Mouse (Mus musculus): Measurements from ENCODE around the gene Hat1.

DNA sequence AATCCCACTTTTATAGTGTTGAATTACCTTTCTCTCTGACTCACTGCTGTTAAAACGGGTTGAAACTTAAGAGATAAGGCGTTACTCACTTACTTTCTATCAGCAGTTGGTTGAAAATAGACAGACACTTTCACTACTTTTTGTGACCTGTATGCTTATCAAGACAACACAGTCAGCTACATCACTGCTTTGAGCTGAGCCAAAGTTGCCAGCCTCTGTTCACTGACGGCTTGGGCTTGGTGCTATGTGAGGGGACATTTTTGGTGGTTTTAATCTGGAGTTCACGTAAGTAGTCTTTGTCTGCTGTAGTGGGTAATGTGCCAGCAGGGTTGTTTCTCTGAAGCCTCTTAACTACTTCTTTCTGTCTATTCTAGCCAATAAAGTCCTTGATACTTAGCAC is 35.8 kb downstream of the Hat1 start:
- TF ChIP-seq ZNF384 (IDR thresholded peaks at IDR 0.05; ENCODE audit: low read depth, low read length) (no peak), CHD2 (IDR thresholded peaks at IDR 0.05; ENCODE audit: low read depth, low read length) (no peak), HCFC1 (IDR thresholded peaks at IDR 0.05; ENCODE audit: borderline replicate concordance, insufficient read depth, low read length) (no peak), MAFK (IDR thresholded peaks at IDR 0.05; ENCODE audit: insufficient read depth, low read depth, low read length) (no peak)
